Mouse (Mus musculus) urinary bladder, postnatal 25 days (tissue): Measurements from ENCODE around the gene Dars.

Source experiments
- DNase-seq: peaks from one replicate; pipeline ENCODE4 v3.0.0; 2022; ENCODE audit warnings: low spot score

Dars gene

GRCm38 (mm10) chr1:128411141-128411540 lies 6.0 kb downstream of the Dars start:
- no peak for DNase-seq

- DNase-seq, result no peak
Measured at GRCm38 (mm10) chr1:128406846-128407245, 10.3 kb downstream of the Dars start.

- no peak for DNase-seq
Measured at GRCm38 (mm10) chr1:128405675-128406074, 11.5 kb downstream of the Dars start.

- no peak for DNase-seq
Measured at GRCm38 (mm10) chr1:128405041-128405481, 12.1 kb downstream of the Dars start.

GRCm38 (mm10) chr1:128400926-128401325 lies 16.2 kb downstream of the Dars start:
- DNase-seq, result no peak

GRCm38 (mm10) chr1:128399941-128400915 lies 16.9 kb downstream of the Dars start:
- DNase-seq, result no peak

- DNase-seq, result peak; percentile 17
Measured at GRCm38 (mm10) chr1:128398738-128399445, 18.3 kb downstream of the Dars start.

GRCm38 (mm10) chr1:128394657-128395056 lies 22.5 kb downstream of the Dars start:
- DNase-seq, result no peak

- no peak for DNase-seq
Measured at GRCm38 (mm10) chr1:128392382-128392781, 24.8 kb downstream of the Dars start.

- DNase-seq, result no peak
Measured at GRCm38 (mm10) chr1:128386487-128386886, 30.7 kb downstream of the Dars start.

GRCm38 (mm10) chr1:128376841-128377240 lies 40.3 kb downstream of the Dars start:
- no peak for DNase-seq

- DNase-seq, result no peak
Measured at GRCm38 (mm10) chr1:128372143-128372860, 44.9 kb downstream of the Dars start.

- no peak for DNase-seq
Measured at GRCm38 (mm10) chr1:128368732-128369441, 48.3 kb downstream of the Dars start.

- no peak for DNase-seq
Measured at GRCm38 (mm10) chr1:128360601-128361000, 56.6 kb downstream of the Dars start.

GRCm38 (mm10) chr1:128359554-128360376 lies 57.4 kb downstream of the Dars start, which contains the start of gene Mcm6:
TSS of gene Mcm6 (minus strand) at chr1:128359664.
- DNase-seq, result peak; percentile 91

- peak; percentile 8 for DNase-seq
Measured at GRCm38 (mm10) chr1:128358916-128359553, 58.1 kb downstream of the Dars start.

- DNase-seq, result no peak
Measured at GRCm38 (mm10) chr1:128358276-128358675, 58.9 kb downstream of the Dars start.

GRCm38 (mm10) chr1:128357452-128357851 lies 59.7 kb downstream of the Dars start:
- DNase-seq, result no peak

GRCm38 (mm10) chr1:128353092-128353491 lies 64.1 kb downstream of the Dars start:
- DNase-seq, result no peak

GRCm38 (mm10) chr1:128344232-128344631 lies 72.9 kb downstream of the Dars start:
- DNase-seq, result no peak
